Mouse (Mus musculus) mouse trophoblast stem cell (cell line): ENCODE measurements around the gene Rgs8.

Source experiments
- in situ Hi-C, 2 experiments: fragments of 300-500 bp; cut with MseI, MboI; formaldehyde crosslinking; loops; 2 replicates in 1 of 2; 3 replicates in 1 of 2; pipeline ENCODE4 v1.15.1; 2025

Rgs8 gene

GRCm38 (mm10) chr1:153704174-153704573 is 51.3 kb downstream of the Rgs8 start:
- in situ Hi-C loops: no loop called here

- in situ Hi-C loops: no loop called here
Observed at GRCm38 (mm10) chr1:153704996-153705395, 52.2 kb downstream of the Rgs8 start.

- in situ Hi-C loops: no loop called here
Observed at GRCm38 (mm10) chr1:153708626-153709025, 55.8 kb downstream of the Rgs8 start.

- in situ Hi-C loops: no loop called here
Observed at GRCm38 (mm10) chr1:153709451-153709850, 56.6 kb downstream of the Rgs8 start.

- in situ Hi-C loops: no loop called here
Observed at GRCm38 (mm10) chr1:153711544-153712262, 58.9 kb downstream of the Rgs8 start.

- in situ Hi-C loops: no loop called here
Observed at GRCm38 (mm10) chr1:153712633-153713032, 59.8 kb downstream of the Rgs8 start.

GRCm38 (mm10) chr1:153717990-153718389 is 65.2 kb downstream of the Rgs8 start:
- in situ Hi-C loops: no loop called here

- in situ Hi-C loops: no loop called here
Observed at GRCm38 (mm10) chr1:153720935-153721334, 68.1 kb downstream of the Rgs8 start.

- in situ Hi-C loops: no loop called here
Observed at GRCm38 (mm10) chr1:153721565-153722310, 68.9 kb downstream of the Rgs8 start.

GRCm38 (mm10) chr1:153723426-153723825 is 70.6 kb downstream of the Rgs8 start:
- in situ Hi-C loops: no loop called here

GRCm38 (mm10) chr1:153726636-153727035 is 73.8 kb downstream of the Rgs8 start:
- in situ Hi-C loops: no loop called here

- in situ Hi-C loops: no loop called here
Observed at GRCm38 (mm10) chr1:153729806-153730205, 77.0 kb downstream of the Rgs8 start.

- in situ Hi-C loops: no loop called here
Observed at GRCm38 (mm10) chr1:153730671-153731070, 77.8 kb downstream of the Rgs8 start.

GRCm38 (mm10) chr1:153733181-153733580 is 80.4 kb downstream of the Rgs8 start:
- in situ Hi-C loops: no loop called here

- in situ Hi-C loops: no loop called here
Observed at GRCm38 (mm10) chr1:153734866-153735265, 82.0 kb downstream of the Rgs8 start.

- in situ Hi-C loops: no loop called here
Observed at GRCm38 (mm10) chr1:153736096-153736495, 83.3 kb downstream of the Rgs8 start.

GRCm38 (mm10) chr1:153737101-153738085 is 84.6 kb downstream of the Rgs8 start:
- in situ Hi-C loops: no loop called here

GRCm38 (mm10) chr1:153739437-153740015 is 86.7 kb downstream of the Rgs8 start:
- in situ Hi-C loops: no loop called here

GRCm38 (mm10) chr1:153740145-153740544 is 87.3 kb downstream of the Rgs8 start, which contains the start of gene Rgs16:
Gene Rgs16 (plus strand): TSS chr1:153740349.
- in situ Hi-C loops: no loop called here

- in situ Hi-C loops: no loop called here
Observed at GRCm38 (mm10) chr1:153740775-153741400, 88.1 kb downstream of the Rgs8 start.
